Mouse (Mus musculus): ENCODE measurements around the gene Tal1. TPM values are rescaled to one million over a fixed set of nuclear protein-coding genes. Genes with fewer than 3 reads are reported as not detected.

Tal1 gene
- polyA plus RNA-seq, 1 experiment = 0.04 TPM

DNA sequence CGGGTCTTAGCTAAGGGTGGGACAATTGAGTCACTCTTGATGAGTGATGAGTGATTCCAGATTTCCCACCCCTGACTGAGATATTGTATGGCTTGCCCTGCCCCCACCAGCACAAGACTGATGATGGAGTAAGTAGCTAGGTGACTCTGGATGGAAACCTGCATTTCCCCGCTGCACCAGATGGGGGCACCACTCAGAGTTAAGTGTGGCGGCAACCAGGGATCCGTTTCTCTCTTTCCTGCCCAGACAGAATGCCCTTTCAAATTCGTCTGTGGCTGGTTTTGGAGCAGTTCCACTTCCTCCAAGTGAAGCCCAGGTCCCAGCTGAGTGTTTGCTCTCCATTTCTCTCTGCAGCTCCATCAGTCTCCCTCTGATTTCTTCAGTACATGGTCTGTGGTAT, 8.5 kb upstream of the Tal1 start:
- H3K4me3 ChIP-seq (ENCODE audit: insufficient read depth, poor library complexity, severe bottlenecking) = no peak overlapping the region
- no peak for TF ChIP-seq CEBPB (IDR thresholded peaks at IDR 0.05; ENCODE audit: low read depth)
- no peak for TF ChIP-seq MYOG (IDR thresholded peaks at IDR 0.05; ENCODE audit: control insufficient read depth, extremely low read depth, insufficient read length)
- no peak for TF ChIP-seq MYOD1 (IDR thresholded peaks at IDR 0.05; ENCODE audit: control insufficient read depth, insufficient read length, low read depth)
- no peak for TF ChIP-seq CTCF (IDR thresholded peaks at IDR 0.05; ENCODE audit: control insufficient read depth, insufficient read depth, insufficient read length)
- no peak for TF ChIP-seq MAX (IDR thresholded peaks at IDR 0.05)
- TF ChIP-seq FOSL1 (IDR thresholded peaks at IDR 0.05; ENCODE audit: insufficient read depth, low read length, poor library complexity, severe bottlenecking) = no peak
- no peak for TF ChIP-seq USF1 (IDR thresholded peaks at IDR 0.05; ENCODE audit: low read depth)
- no peaks in the 10 kb centered on the region for H3K79me2 ChIP-seq (ENCODE audit: control insufficient read depth, insufficient read depth)
- H3ac ChIP-seq (ENCODE audit: control insufficient read depth, insufficient read length, low read depth) = no peak overlapping the region
- H3K36me3 ChIP-seq (ENCODE audit: control insufficient read depth, insufficient read depth) = peaks cover 9% of the 10 kb centered on the region
- H3K27me3 ChIP-seq (ENCODE audit: control insufficient read depth, insufficient read depth, insufficient read length) = peaks cover 11% of the 10 kb centered on the region
- no peaks in the 10 kb centered on the region for H3K79me3 ChIP-seq (ENCODE audit: low read depth)

DNA sequence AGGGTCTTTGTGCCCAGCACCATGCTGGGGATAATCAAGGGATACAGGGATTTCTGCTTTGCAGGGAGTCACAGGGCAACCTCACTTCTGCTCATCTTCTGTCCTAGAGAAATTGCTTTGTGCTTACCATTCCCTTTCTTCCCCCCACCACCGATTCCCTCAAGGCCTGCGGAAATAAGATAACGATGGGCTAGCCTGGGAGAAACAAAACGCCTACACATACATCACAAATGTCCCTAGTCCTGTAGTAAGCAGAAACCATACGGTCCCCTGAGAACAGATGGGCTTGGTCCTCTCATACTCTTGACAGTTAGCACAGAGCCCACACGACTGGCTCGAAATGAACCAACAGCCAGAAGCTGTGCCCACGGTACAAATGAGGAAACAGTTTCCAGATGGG, 8.0 kb upstream of the Tal1 start:
- Histone ChIP-seq H3K79me2 (ENCODE audit: control insufficient read depth, insufficient read depth) (no peaks in the 10 kb centered on the region), H3ac (ENCODE audit: control insufficient read depth, insufficient read length, low read depth) (no peak overlapping the region), H3K36me3 (ENCODE audit: control insufficient read depth, insufficient read depth) (peaks cover 4% of the 10 kb centered on the region), H3K4me3 (ENCODE audit: insufficient read depth, poor library complexity, severe bottlenecking) (no peak overlapping the region), H3K79me3 (ENCODE audit: low read depth) (no peaks in the 10 kb centered on the region), H3K27me3 (ENCODE audit: control insufficient read depth, insufficient read depth, insufficient read length) (peaks cover 13% of the 10 kb centered on the region)
- TF ChIP-seq MYOG (IDR thresholded peaks at IDR 0.05; ENCODE audit: control insufficient read depth, extremely low read depth, insufficient read length) = no peak
- no peak for TF ChIP-seq USF1 (IDR thresholded peaks at IDR 0.05; ENCODE audit: low read depth)
- TF ChIP-seq MAX (IDR thresholded peaks at IDR 0.05) = no peak
- no peak for TF ChIP-seq CTCF (IDR thresholded peaks at IDR 0.05; ENCODE audit: control insufficient read depth, insufficient read depth, insufficient read length)
- no peak for TF ChIP-seq FOSL1 (IDR thresholded peaks at IDR 0.05; ENCODE audit: insufficient read depth, low read length, poor library complexity, severe bottlenecking)
- TF ChIP-seq MYOD1 (IDR thresholded peaks at IDR 0.05; ENCODE audit: control insufficient read depth, insufficient read length, low read depth) = no peak
- TF ChIP-seq CEBPB (IDR thresholded peaks at IDR 0.05; ENCODE audit: low read depth) = no peak

DNA sequence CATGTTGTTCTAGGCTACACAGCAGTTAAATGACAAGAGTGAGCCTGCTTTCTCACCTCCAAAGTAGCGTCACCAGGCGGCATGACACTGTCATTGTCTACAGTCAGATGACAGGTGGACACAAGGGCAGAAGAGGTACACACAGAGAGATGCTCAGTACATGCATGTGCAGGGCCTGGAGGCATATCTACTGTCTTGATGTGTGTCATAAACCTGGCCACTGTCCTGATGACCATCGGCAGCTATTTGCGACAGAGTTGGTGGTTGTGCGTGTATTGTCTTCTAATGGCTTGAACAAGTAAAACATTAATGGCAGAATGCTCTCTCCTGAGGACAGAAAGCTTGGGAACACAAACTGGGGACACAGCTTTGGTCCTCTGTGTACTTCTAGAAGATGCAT, 5.0 kb upstream of the Tal1 start:
- TF ChIP-seq CTCF (IDR thresholded peaks at IDR 0.05; ENCODE audit: control insufficient read depth, insufficient read depth, insufficient read length) (no peak), CEBPB (IDR thresholded peaks at IDR 0.05; ENCODE audit: low read depth) (no peak), FOSL1 (IDR thresholded peaks at IDR 0.05; ENCODE audit: insufficient read depth, low read length, poor library complexity, severe bottlenecking) (no peak), USF1 (IDR thresholded peaks at IDR 0.05; ENCODE audit: low read depth) (no peak), MAX (IDR thresholded peaks at IDR 0.05) (no peak), MYOG (IDR thresholded peaks at IDR 0.05; ENCODE audit: control insufficient read depth, extremely low read depth, insufficient read length) (no peak), MYOD1 (IDR thresholded peaks at IDR 0.05; ENCODE audit: control insufficient read depth, insufficient read length, low read depth) (no peak)
- Histone ChIP-seq H3K79me3 (ENCODE audit: low read depth) (no peaks in the 10 kb centered on the region), H3K4me3 (ENCODE audit: insufficient read depth, poor library complexity, severe bottlenecking) (no peak overlapping the region), H3K27me3 (ENCODE audit: control insufficient read depth, insufficient read depth, insufficient read length) (peaks cover 23% of the 10 kb centered on the region), H3K79me2 (ENCODE audit: control insufficient read depth, insufficient read depth) (no peaks in the 10 kb centered on the region), H3K36me3 (ENCODE audit: control insufficient read depth, insufficient read depth) (no peaks in the 10 kb centered on the region), H3ac (ENCODE audit: control insufficient read depth, insufficient read length, low read depth) (no peak overlapping the region)

DNA sequence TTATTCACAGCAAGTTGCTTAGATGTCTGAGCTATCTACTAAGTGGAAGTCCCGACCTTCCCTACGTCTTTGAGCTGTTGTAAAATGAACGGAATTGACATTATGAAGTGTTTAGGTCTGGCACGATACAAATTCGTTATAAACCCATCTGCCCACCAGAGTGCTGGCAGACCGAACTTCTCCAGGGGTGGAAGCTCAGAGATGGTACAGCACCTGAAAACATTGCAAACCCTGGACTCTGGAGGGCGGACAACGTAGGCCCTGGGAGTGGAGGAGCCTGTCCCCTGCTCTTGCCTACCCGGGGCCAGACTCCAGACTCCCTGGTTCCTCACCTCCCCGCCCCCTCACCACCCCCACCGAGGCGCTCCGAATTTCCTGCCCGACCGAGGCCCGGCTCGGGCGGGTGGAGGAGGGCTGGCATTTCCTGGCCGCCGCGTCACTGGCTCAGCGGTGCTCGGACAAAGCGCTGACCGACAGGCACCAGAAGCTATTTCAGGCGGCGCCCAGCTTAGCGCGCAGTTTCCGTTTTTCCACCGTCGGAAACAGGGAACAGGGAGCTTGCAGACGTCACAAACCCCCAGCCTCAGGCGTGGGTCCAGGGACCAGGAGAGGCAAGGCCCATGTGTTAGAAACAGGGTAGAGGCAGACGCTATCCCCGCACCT, 3.8 kb upstream of the Tal1 start:
- H3ac ChIP-seq (ENCODE audit: control insufficient read depth, insufficient read length, low read depth) = no peak overlapping the region
- H3K4me3 ChIP-seq (ENCODE audit: insufficient read depth, poor library complexity, severe bottlenecking) = no peak overlapping the region
- no peaks in the 10 kb centered on the region for H3K79me3 ChIP-seq (ENCODE audit: low read depth)
- H3K36me3 ChIP-seq (ENCODE audit: control insufficient read depth, insufficient read depth) = no peaks in the 10 kb centered on the region
- no peaks in the 10 kb centered on the region for H3K79me2 ChIP-seq (ENCODE audit: control insufficient read depth, insufficient read depth)
- peaks cover 36% of the 10 kb centered on the region for H3K27me3 ChIP-seq (ENCODE audit: control insufficient read depth, insufficient read depth, insufficient read length)
- TF ChIP-seq CEBPB (IDR thresholded peaks at IDR 0.05; ENCODE audit: low read depth) (no peak), USF1 (IDR thresholded peaks at IDR 0.05; ENCODE audit: low read depth) (no peak), MAX (IDR thresholded peaks at IDR 0.05) (no peak), CTCF (IDR thresholded peaks at IDR 0.05; ENCODE audit: control insufficient read depth, insufficient read depth, insufficient read length) (no peak), MYOD1 (IDR thresholded peaks at IDR 0.05; ENCODE audit: control insufficient read depth, insufficient read length, low read depth) (no peak), FOSL1 (IDR thresholded peaks at IDR 0.05; ENCODE audit: insufficient read depth, low read length, poor library complexity, severe bottlenecking) (no peak), MYOG (IDR thresholded peaks at IDR 0.05; ENCODE audit: control insufficient read depth, extremely low read depth, insufficient read length) (no peak)

DNA sequence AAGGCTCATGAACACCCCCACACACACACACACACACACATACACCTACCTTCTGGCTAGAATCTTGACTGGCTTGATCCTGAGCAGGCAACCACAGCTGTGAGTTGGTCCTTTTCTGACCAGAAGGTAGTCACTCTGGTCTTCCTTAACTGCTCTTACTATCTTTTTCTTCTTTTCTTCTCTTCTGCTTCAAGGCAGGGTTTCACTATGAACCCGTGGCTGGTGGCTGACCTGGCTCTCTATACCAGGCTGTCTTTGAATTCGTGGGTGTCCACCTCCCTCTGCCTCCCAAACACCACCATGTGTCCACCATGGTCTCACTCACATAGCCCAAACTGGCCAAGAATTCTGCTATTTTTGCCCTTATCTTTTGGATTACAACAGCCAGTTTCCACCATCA, 1.2 kb upstream of the Tal1 start:
- Histone ChIP-seq H3K36me3 (ENCODE audit: control insufficient read depth, insufficient read depth) (no peaks in the 10 kb centered on the region), H3K79me3 (ENCODE audit: low read depth) (no peaks in the 10 kb centered on the region), H3K79me2 (ENCODE audit: control insufficient read depth, insufficient read depth) (no peaks in the 10 kb centered on the region), H3ac (ENCODE audit: control insufficient read depth, insufficient read length, low read depth) (no peak overlapping the region), H3K27me3 (ENCODE audit: control insufficient read depth, insufficient read depth, insufficient read length) (peaks cover 61% of the 10 kb centered on the region), H3K4me3 (ENCODE audit: insufficient read depth, poor library complexity, severe bottlenecking) (no peak overlapping the region)
- TF ChIP-seq USF1 (IDR thresholded peaks at IDR 0.05; ENCODE audit: low read depth) (no peak), MYOG (IDR thresholded peaks at IDR 0.05; ENCODE audit: control insufficient read depth, extremely low read depth, insufficient read length) (no peak), MYOD1 (IDR thresholded peaks at IDR 0.05; ENCODE audit: control insufficient read depth, insufficient read length, low read depth) (no peak), MAX (IDR thresholded peaks at IDR 0.05) (no peak), CTCF (IDR thresholded peaks at IDR 0.05; ENCODE audit: control insufficient read depth, insufficient read depth, insufficient read length) (no peak), FOSL1 (IDR thresholded peaks at IDR 0.05; ENCODE audit: insufficient read depth, low read length, poor library complexity, severe bottlenecking) (no peak), CEBPB (IDR thresholded peaks at IDR 0.05; ENCODE audit: low read depth) (no peak)

All from C2C12 (cell line).